Mouse (Mus musculus): ENCODE data around the gene Nrn1.

The Nrn1 gene

DNA sequence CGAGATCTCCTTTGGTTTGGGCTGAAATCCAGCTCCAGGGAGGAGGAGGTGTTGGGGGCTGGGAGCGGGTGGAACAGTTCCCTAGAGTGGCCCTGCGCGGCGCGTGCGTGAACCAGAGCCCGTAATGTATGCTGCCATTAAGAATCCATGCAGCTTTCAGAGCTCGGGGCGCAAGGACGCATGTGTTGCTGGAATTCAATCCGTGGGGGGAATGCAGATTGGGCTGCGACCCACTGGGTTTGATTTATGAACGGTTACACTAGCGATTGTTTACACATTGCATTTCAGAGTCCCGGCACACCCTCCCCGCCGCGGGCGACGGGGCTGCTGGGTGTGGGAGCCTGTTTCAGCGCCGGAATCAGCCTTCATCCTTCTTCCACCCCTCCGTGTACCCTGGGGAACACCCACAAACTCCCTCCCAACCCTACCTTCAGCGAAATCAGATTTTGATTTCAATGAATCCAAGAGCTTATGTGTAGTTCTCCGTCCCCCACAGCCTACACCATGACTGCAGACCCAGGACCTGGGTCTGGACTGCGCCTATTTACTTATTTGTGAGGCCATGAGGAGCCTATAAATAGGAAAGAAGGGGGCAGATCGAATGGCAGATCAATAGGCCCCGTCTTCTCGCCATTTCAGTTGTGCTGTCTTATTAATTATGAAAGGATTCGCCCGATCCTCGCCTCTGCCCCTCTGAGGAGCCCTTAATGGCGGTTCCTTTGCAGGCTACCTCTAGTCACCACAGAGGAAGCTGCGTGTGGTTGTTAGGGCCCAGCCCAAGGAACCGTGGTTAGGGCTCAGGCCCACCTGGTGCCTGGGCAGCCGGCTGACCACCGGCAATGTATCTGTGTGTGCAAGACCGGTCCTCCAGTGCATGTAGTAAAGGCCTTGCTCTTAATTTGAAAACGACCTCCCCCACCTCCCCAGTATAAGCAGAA lies 10.1 kb downstream of the Nrn1 start:
- DNase-seq (ENCODE audit: low spot score in 2 of 2) = no peak

DNA sequence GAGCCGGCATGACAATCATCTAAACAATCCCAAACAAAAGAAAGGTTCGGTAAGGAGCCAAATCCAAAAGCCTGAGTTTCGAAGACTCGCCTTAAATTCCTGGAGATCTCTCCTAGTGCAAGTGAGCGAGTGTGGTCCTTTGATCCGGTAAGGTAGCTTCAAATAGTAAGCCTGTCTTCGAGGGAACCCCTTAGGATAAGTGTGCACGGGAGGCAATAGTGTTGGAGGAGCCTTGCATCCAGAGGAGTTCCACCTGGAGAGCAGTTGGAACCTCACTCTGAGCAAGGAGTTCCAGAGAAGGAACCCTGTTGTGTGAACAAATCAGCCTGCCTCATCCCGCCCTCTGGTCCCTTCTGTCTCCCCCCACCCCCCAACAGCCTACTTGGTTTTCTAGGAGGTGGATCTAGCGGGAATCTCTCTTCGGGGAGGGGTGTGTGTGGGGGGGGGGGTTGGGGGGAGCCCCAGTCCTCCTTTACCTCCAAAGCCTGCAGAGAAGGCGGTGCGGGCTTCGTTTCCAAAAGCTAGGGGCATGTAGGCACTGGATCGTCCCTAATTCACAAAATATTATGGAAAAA lies 11.1 kb downstream of the Nrn1 start:
- no peak for DNase-seq (ENCODE audit: low spot score in 2 of 2)

DNA sequence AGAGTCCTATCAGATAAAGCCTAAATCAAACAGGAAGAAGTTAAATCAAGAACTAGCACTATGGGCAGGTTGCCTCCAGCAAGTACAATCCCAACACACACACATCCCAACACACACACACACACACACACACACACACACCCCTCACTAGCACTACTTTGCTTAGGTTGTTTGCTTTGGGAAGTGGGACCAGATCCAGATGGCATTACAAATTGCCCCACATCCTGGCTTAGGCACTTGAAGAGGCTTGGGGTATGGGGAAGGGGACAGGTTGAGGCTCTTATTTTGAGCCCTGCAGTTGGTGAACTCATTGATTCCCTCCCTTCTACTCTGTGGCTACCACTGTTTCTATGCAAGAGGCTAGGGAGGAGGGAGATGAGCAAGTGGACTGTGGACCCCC lies 12.6 kb downstream of the Nrn1 start:
- DNase-seq (ENCODE audit: low spot score in 2 of 2) = no peak

DNA sequence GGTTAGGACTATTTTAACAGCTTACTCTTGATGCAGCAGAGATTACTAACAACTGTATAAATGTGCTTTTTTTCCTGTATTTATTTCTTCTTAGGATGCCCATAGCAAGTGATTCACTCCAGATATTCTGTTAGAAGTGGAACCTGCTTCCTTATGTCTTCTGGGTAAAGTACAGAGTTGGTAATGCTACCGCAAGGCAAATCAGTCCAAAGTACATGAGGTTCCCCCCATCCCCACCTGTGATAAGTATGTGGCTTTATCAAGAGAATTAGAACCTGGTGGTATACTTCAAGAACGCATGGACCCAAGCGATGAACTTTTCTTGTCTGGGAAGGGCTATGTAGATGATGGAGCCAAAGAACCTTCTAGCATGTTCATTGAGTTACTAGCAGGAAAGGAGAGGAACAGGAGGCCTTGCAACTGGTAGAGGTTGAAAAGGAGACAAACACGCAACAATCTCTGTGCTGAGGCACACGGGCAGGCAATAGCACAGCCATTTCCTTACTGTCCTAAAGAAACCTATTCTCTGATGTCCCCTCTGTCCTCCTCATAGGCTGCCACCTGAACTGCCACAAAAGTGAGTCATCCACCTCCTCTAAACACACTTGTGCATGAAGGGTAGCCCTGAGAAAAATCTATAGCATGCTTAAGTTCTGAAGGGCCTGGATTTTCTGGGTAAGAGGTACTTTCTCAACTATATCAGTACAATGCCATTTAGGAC lies 14.5 kb downstream of the Nrn1 start:
- DNase-seq (ENCODE audit: low spot score in 2 of 2) = no peak

DNA sequence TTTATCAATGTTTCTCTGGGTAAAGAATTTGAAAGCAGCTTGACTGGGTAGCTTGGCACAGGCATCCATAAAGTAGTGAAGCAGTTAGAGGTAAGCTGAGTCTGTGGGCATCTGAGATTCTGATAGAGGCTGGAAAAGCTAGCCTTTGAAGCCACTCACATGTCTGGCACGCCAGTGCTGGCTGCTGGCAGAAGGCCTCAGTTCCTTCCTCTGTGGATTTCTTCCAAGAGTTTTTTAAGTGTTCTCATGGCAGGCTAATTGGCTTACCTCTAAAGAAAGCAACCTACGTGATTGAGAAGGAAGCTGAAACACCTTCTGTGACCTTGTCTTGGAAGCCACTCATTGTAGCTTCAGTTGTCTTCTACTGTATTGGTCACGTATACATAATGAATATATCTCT lies 17.6 kb downstream of the Nrn1 start:
- DNase-seq (ENCODE audit: low spot score in 2 of 2) = peak; percentile 26 to 54

DNA sequence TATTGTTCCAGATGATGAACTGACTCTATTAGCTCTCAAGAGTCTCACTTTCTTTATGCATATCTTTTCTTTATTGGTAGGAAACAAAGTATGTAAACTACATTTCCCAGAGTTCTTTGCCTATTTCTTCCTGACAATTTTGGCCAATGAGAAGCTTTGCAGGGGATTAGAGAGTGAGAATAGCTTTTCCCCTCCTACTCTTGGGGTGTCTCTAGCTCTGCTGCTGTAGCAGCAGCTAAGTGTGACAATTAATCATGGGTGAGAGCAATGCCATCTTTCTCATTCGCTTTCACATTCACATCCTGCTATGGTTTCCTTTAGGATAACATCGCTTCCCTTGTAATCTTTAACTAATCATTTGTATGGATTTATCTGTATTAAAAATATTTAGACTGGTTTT lies 18.2 kb downstream of the Nrn1 start:
- no peak for DNase-seq (ENCODE audit: low spot score in 2 of 2)

DNA sequence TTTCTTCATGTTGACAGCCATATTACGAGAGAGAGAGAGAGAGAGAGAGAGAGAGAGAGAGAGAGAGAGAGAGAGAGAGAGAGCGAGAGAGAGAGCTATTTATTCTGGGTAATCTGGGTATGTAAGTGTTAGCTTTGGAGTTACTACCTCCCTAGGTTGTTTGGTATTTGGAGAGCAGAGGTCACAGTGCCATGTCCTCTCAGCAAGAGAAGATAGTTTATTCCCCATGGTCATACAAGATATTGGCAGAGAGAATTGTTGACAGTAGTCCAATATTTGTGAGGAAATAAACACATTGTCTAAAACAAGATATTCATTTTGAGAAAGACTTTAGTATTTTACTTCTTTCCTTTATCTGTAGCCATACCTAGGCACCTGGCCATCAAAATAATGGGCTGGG lies 20.8 kb downstream of the Nrn1 start:
- DNase-seq (ENCODE audit: low spot score in 2 of 2) = no peak

DNA sequence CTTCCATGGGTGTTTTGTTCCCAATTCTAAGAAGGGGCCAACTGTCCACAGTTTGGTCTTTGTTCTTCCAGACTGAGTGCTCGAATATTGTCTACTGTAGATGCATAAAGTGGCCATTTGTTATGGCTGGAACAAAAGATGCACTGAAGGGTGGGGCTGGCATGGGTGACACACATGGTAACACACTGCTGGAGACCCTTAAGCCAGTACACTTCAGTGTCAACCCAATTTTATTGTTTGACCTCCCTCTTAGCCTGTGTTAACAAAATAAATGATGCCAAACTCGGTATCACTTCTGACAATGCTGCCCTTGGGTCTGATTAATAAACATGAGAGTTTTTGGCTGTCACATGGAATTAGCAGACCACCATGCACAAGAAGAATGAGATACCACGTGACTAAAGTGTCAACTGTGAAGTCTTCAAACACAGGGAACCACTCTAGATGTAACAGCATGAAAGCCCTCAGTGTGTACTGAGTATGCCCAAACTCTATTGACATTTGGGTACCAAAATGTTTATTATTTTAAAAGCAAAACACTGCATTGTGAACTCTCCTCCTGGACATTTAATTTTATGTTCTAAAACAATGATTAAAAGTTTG lies 27.7 kb downstream of the Nrn1 start:
- DNase-seq (ENCODE audit: low spot score in 2 of 2) = no peak

DNA sequence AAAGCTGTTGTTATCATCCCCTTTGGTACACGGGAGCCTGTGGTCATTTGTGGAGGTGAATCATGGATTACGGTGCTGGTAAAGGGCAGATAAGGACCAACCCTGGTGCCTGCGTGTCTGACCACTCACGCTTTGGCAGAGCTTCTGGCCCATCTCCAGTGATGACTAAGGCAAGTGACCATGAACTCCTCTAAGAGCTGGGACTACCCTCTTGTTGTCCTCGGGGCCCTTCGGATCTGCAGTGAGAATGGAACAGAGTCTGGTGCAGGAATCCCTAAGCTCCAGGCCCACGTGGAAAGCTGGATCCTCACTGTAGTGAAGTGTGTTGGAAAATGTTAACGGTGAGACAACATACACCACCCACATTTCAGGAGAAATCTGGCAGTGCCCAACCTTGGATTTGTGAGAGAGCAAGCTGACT lies 38.6 kb downstream of the Nrn1 start:
- peak; percentile 67 to 72 for DNase-seq (ENCODE audit: low spot score in 2 of 2)

DNA sequence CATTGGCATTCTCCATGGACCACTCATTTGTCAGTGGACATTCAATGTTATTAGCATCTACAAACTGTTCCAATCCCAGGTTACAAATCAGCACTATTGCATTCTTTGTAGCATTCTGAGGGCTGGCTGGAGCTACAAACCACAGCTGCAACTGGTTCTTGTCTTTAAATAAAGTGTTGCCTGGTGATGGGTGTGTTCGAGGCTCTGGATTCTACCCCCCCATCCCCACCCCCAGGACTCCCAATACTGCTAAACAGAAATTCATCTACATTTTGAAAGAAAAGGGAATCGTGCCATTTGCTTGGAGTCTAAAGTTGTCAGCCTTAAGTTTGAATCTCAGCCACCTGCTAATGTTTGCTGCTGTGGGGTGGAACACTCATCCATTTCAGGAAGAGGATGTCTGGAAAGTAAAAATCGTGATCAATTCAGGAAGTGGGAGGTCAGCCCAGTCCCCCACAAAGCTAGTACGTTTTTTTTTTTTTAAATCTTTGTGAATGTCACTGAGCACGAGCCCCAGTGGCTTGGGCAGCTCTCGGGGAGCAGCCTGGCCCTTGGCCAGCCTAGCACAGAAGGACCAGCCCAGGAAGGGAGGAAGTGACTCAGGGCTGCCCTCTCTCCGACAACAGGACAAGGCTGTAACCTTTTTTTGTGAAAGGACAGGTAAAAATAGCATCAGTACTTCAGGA lies 39.3 kb downstream of the Nrn1 start:
- DNase-seq (ENCODE audit: low spot score in 2 of 2) = peak; percentile 56 to 59

DNA sequence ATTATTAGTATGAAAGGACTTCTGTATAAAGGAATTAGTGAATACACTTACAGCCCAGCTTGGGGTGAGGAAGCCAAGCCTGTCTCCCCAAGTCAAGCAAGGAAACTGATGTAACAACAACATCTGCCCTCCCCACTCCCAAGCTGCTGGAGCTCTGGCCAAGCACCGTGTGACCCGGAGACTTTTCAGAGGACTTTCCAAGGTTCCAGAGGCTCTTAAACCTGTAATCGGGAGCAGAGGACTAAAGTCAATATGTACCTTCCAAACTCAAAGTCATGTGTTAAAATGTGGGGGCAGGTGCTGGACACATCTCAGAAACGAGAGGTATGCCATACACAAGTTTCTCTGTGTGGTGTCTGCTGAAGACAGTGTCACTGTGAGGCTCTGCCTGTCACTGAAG lies 51.4 kb downstream of the Nrn1 start:
- DNase-seq (ENCODE audit: low spot score in 2 of 2) = no peak

DNA sequence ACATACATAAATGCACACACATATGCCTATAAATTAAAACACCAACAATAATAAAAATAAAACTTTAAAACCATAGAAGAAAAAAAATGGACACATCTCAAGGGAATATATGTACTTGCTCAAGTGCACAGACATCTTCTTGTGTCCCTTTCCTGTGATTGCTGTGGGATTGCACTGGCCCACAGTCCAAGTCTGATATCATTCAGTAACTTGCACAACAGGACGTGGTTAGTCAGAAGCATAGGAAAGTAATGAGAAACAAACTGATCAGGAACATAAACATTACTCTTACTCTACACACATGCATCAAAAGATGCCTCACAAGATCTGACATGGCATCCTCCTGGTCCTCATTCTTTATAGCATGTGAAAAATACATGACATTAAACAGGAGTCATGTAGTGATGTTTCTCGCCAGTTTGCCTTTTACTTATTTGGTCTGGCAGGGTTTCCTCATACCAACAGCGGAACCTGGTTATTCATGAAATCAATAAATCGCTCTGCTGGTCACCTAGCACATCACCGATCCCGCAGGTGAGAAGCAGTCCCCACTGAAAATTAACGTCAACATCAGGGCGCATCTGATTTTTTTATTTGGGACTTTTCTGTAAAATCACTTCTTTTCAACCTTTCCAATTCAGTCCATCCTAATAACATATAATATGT lies 54.1 kb downstream of the Nrn1 start:
- no peak for DNase-seq (ENCODE audit: low spot score in 2 of 2)

DNA sequence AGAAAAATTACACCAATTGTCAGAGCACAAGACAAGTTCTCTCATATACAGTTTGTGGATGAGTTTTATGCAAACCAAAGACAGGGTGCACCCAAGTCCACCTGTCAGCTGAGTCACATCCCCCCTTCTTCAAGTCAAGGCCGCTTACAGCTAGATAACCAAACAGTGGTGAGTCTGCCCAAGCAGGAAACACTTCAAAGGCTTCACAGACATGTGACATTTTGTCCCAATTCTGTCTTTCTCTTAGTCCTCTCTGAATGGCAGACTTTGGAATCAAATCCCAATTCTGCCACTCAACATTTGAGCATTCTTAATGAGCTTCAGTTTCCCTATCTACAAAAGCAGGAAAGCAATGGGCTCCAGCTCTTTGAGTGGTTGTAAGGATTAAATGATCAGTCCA lies 55.6 kb downstream of the Nrn1 start:
- no peak for DNase-seq (ENCODE audit: low spot score in 2 of 2)
